Mouse (Mus musculus) kidney, adult 2 months (tissue): ENCODE measurements around the gene BC100530. TPM values are rescaled to one million over a fixed set of nuclear protein-coding genes. Genes with fewer than 3 reads are reported as not detected.
"Not testable (repeated sequence)": the region's sequence is repeated elsewhere in the genome, so short reads cannot be mapped to it uniquely, and the experiment has no call there.

ENCODE experiments used
- DNase-seq: peaks from one replicate; pipeline ENCODE4 v3.0.0; 2021
- H3K27ac ChIP-seq: fragments of 200-500 bp; 2 replicates; pipeline ENCODE4 v1.5.1; 2012; ENCODE audit warnings: low read depth, low read length, control low read depth, inconsistent platforms; ENCODE audit not compliant: insufficient read depth
- H3K27me3 ChIP-seq: fragments of 200-500 bp; replicated peaks from 2 replicates; pipeline ENCODE4 v1.6.1; 2012; ENCODE audit warnings: mild to moderate bottlenecking, moderate library complexity, low read length, inconsistent platforms; ENCODE audit not compliant: control insufficient read depth, insufficient read depth
- H3K36me3 ChIP-seq: fragments of 200-500 bp; 2 replicates; pipeline ENCODE4 v1.6.1; 2012; ENCODE audit warnings: mild to moderate bottlenecking, moderate library complexity, low read length, inconsistent platforms; ENCODE audit not compliant: control insufficient read depth, insufficient read depth
- H3K4me1 ChIP-seq: fragments of 200-500 bp; 2 replicates; pipeline ENCODE4 v1.6.1; 2011; ENCODE audit warnings: low read length; ENCODE audit not compliant: control insufficient read depth, insufficient read depth
- H3K4me3 ChIP-seq: fragments of 200-500 bp; 2 replicates; pipeline ENCODE4 v1.5.1; 2011; ENCODE audit warnings: mild to moderate bottlenecking, low read depth, low read length, control low read depth; ENCODE audit not compliant: insufficient read depth
- CTCF ChIP-seq: fragments of 200-500 bp; conservative IDR thresholded peaks from 2 replicates; pipeline ENCODE4 v1.5.1; 2011; ENCODE audit warnings: low read depth, mild to moderate bottlenecking, control low read depth, low read length, moderate library complexity, mixed read lengths; ENCODE audit not compliant: insufficient read depth, insufficient read length
- POLR2A ChIP-seq: fragments of 200-500 bp; IDR thresholded peaks from one replicate; pipeline ENCODE4 v1.6.1; 2011; ENCODE audit warnings: low read depth, low read length, control low read depth
- WGBS: fragments of 180-500 bp; shearing (Covaris S2); methylation state at CpG from one replicate; pipeline ENCODE4 v1.1.7; 2018; 5-methylcytosine and 5-hydroxymethylcytosine counted together
- polyA plus RNA-seq: library from polyadenylated mRNA; depleted of rRNA; stranded (reverse); fragments of >200 nt; gene quantifications from 2 replicates; pipeline ENCODE4 v1.2.3, GENCODE M21; 2012; rRNA removed

The BC100530 gene
- polyA plus RNA-seq: not detected in 2 replicates

- not testable (repeated sequence) for H3K27me3 ChIP-seq, H3K27ac ChIP-seq, DNase-seq, H3K4me3 ChIP-seq, H3K4me1 ChIP-seq, H3K36me3 ChIP-seq
- WGBS: 81% methylated on average over 3 of the region's 3 CpGs
Observed at GRCm38 (mm10) chr16:36367648-36368047, at the start of gene BC100530. BC100530 (minus strand) TSS chr16:36367748.

GRCm38 (mm10) chr16:36408357-36408756, 40.8 kb upstream of the BC100530 start, which contains the start of gene Stfa2:
Stfa2 (minus strand) TSS chr16:36408457.
- Histone ChIP-seq H3K4me1 (no peaks in the 10 kb centered on the region), H3K36me3 (no peaks in the 10 kb centered on the region), H3K27me3 (no peaks in the 10 kb centered on the region), H3K27ac (no peak within 1 kb of the TSS), H3K4me3 (no peak within 1 kb of the TSS)
- TF ChIP-seq CTCF (no peak), POLR2A (no peak)
- no peak for DNase-seq

- no peaks in the 10 kb centered on the region for H3K36me3 ChIP-seq
- H3K27ac ChIP-seq: no peak overlapping the region
- no peaks in the 10 kb centered on the region for H3K4me1 ChIP-seq
- no peak overlapping the region for H3K4me3 ChIP-seq
- DNase-seq: no peak
- H3K27me3 ChIP-seq: no peaks in the 10 kb centered on the region
- 15% methylated on average over 4 of the region's 4 CpGs for WGBS
- TF ChIP-seq CTCF (no peak), POLR2A (no peak)
Observed at GRCm38 (mm10) chr16:36389060-36389459, 21.5 kb upstream of the BC100530 start.

- Histone ChIP-seq H3K4me3 (no peak overlapping the region), H3K4me1 (no peaks in the 10 kb centered on the region), H3K36me3 (no peaks in the 10 kb centered on the region), H3K27ac (no peak overlapping the region), H3K27me3 (no peaks in the 10 kb centered on the region)
- DNase-seq: no peak
- WGBS: 48% methylated on average over 2 of the region's 2 CpGs
- TF ChIP-seq CTCF: no peak
- no peak for TF ChIP-seq POLR2A
Observed at GRCm38 (mm10) chr16:36337171-36337570, 30.4 kb downstream of the BC100530 start.

- no peaks in the 10 kb centered on the region for H3K36me3 ChIP-seq
- TF ChIP-seq POLR2A: no peak
- TF ChIP-seq CTCF: no peak
- H3K4me1 ChIP-seq: no peaks in the 10 kb centered on the region
- no peaks in the 10 kb centered on the region for H3K27me3 ChIP-seq
- no peak within 1 kb of the TSS for H3K4me3 ChIP-seq
- 81% methylated on average over 3 of the region's 3 CpGs for WGBS
- no peak within 1 kb of the TSS for H3K27ac ChIP-seq
- DNase-seq: no peak
Observed at GRCm38 (mm10) chr16:36334232-36334631, 33.3 kb downstream of the BC100530 start, which contains the start of gene BC117090. BC117090 (minus strand) TSS chr16:36334332.

- no peaks in the 10 kb centered on the region for H3K4me1 ChIP-seq
- H3K36me3 ChIP-seq: no peaks in the 10 kb centered on the region
- peak; percentile 67 for DNase-seq
- no peak overlapping the region for H3K4me3 ChIP-seq
- no peaks in the 10 kb centered on the region for H3K27me3 ChIP-seq
- no peak for TF ChIP-seq POLR2A
- no peak for TF ChIP-seq CTCF
- no peak overlapping the region for H3K27ac ChIP-seq
Observed at GRCm38 (mm10) chr16:36319286-36319685, 48.3 kb downstream of the BC100530 start.

- not testable (repeated sequence) for DNase-seq
- 80% methylated on average over 6 of the region's 6 CpGs for WGBS
Observed at GRCm38 (mm10) chr16:36316111-36316510, 51.4 kb downstream of the BC100530 start.

More at GRCm38 (mm10) chr16:36316111-36316510, 51.4 kb downstream of the BC100530 start:
- H3K27ac ChIP-seq, H3K4me3 ChIP-seq, H3K36me3 ChIP-seq, H3K4me1 ChIP-seq, H3K27me3 ChIP-seq: not testable (repeated sequence)

Other genes starting within 250 kb of the BC100530 start
- not detected in 2 replicates for gene Csta1, start 236.5 kb downstream of the BC100530 start, polyA plus RNA-seq
- gene Stfa2l1, start 210.9 kb downstream of the BC100530 start, polyA plus RNA-seq: not detected in 2 replicates
- not detected in 2 replicates for gene Gm5483, start 183.5 kb downstream of the BC100530 start, polyA plus RNA-seq
- not detected in 2 replicates for gene Gm5416, start 157.3 kb downstream of the BC100530 start, polyA plus RNA-seq
- gene 2010005H15Rik, start 146.3 kb downstream of the BC100530 start, polyA plus RNA-seq: 0.50 TPM in 1 of 2 replicates, not detected in the other
- gene Stfa1, start 90.8 kb downstream of the BC100530 start, polyA plus RNA-seq: not detected in 2 replicates
- gene BC117090, start 33.4 kb downstream of the BC100530 start, polyA plus RNA-seq: not detected in 2 replicates
- not detected in 2 replicates for gene Stfa2, start 40.7 kb upstream of the BC100530 start, polyA plus RNA-seq
- not detected in 2 replicates for gene Stfa3, start 87.6 kb upstream of the BC100530 start, polyA plus RNA-seq
- gene Casr, start 194.4 kb upstream of the BC100530 start, polyA plus RNA-seq: 17.6 and 26.3 TPM in 2 replicates